Mouse (Mus musculus) thymus, adult 2 months (tissue): ENCODE data around the gene Accsl.

Experiments used
- CTCF ChIP-seq: fragments of 200-500 bp; IDR thresholded peaks from 2 replicates; pipeline ENCODE4 v1.5.1; 2012; ENCODE audit warnings: mild to moderate bottlenecking, control low read depth, low read length, moderate library complexity, borderline replicate concordance; ENCODE audit not compliant: control insufficient read depth, poor library complexity, insufficient read depth; ENCODE audit errors: extremely low read depth
- POLR2A ChIP-seq: fragments of 200-500 bp; IDR thresholded peaks from 2 replicates; pipeline ENCODE4 v1.6.1; 2012; ENCODE audit warnings: mild to moderate bottlenecking, low read length, control low read depth, moderate library complexity; ENCODE audit not compliant: control insufficient read depth, poor library complexity, insufficient read depth; ENCODE audit errors: extremely low read depth

DNA sequence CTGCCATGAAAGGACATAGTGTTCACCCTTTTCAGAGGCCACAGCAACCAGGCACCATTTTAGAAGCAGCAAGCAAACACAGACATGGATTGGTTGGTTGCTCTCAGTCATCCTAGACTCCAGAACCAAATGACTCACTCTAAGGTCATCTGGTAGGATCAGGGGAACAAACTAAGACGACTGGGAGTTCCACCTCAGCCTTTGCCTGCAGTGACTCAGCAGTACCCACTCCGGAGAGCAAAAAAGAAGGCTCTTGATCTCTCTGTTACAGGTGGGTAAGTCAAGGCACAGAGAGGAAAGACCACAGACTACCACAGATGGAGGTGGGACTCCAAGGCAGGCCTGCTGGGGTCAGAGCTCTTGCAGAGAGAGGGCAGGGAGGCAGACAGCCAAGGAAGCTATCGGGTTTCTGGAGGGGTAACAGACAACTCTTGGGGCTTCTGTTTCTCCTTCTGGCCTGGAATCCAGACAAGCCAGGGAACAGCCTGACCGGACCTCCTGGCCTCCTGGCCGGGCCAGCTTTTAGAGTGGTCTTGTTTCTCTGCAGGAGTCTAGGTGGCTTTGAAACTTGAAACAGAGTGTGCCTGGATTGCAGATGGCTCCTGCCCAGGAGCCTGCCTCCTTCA lies 33.8 kb upstream of the Accsl start:
- TF ChIP-seq POLR2A (no peak), CTCF (no peak)
